Mouse (Mus musculus) hindbrain, embryonic 14.5 days (tissue): ENCODE measurements around the gene Zfp788. TPM values are rescaled to one million over a fixed set of nuclear protein-coding genes. Genes with fewer than 3 reads are reported as not detected.
"Not testable (repeated sequence)": the region's sequence is repeated elsewhere in the genome, so short reads cannot be mapped to it uniquely, and the experiment has no call there.

Experiments
- ATAC-seq: fragments of 200-750 bp; cut with Nextera tagmentation; 2 replicates; pipeline ENCODE4 v1.8.0; 2017; ENCODE audit warnings: moderate number of reproducible peaks, mild to moderate bottlenecking, moderate TSS enrichment, moderate library complexity; ENCODE audit not compliant: low FRiP score
- DNase-seq: peaks from one replicate; pipeline ENCODE4 v3.0.0-alpha.2; 2015; ENCODE audit warnings: low spot score
- H3K27ac ChIP-seq: fragments of 300-500 bp; sonication (generic); 2 replicates; pipeline ENCODE4 v1.5.1; 2014; ENCODE audit warnings: mild to moderate bottlenecking, moderate library complexity
- H3K27me3 ChIP-seq: fragments of 300-500 bp; sonication (generic); 2 replicates; pipeline ENCODE4 v1.6.1; 2014; ENCODE audit warnings: mild to moderate bottlenecking, low read length, mixed read lengths; ENCODE audit not compliant: control insufficient read depth, insufficient read depth
- H3K36me3 ChIP-seq: fragments of 300-500 bp; sonication (generic); replicated peaks from 2 replicates; pipeline ENCODE4 v1.6.1; 2014; ENCODE audit not compliant: control insufficient read depth, insufficient read depth
- H3K4me1 ChIP-seq: fragments of 300-500 bp; sonication (generic); replicated peaks from 2 replicates; pipeline ENCODE4 v1.6.1; 2014; ENCODE audit warnings: antibody characterized with exemption, low read length, mixed read lengths; ENCODE audit not compliant: control insufficient read depth, insufficient read depth
- H3K4me2 ChIP-seq: fragments of 300-500 bp; sonication (generic); replicated peaks from 2 replicates; pipeline ENCODE4 v1.6.1; 2014; ENCODE audit warnings: mild to moderate bottlenecking, moderate library complexity
- H3K4me3 ChIP-seq: fragments of 300-500 bp; sonication (generic); replicated peaks from 2 replicates; pipeline ENCODE4 v1.5.1; 2014; ENCODE audit warnings: mild to moderate bottlenecking, low read length
- H3K9ac ChIP-seq: fragments of 300-500 bp; sonication (generic); 2 replicates; pipeline ENCODE4 v1.6.1; 2014
- H3K9me3 ChIP-seq: fragments of 300-500 bp; sonication (generic); 2 replicates; pipeline ENCODE4 v1.6.1; 2016; ENCODE audit warnings: low read length; ENCODE audit not compliant: control insufficient read depth
- WGBS: fragments of 180-500 bp; shearing (Covaris S2); extraction: QIAGEN DNeasy Blood & Tissue Kit; methylation state at CpG from one replicate; pipeline ENCODE4 v1.1.7; 2014; 5-methylcytosine and 5-hydroxymethylcytosine counted together
- polyA plus RNA-seq: library from polyadenylated mRNA; unstranded; fragments of >200 nt; fragmentation: Nextera tagmentation; extraction: Ambion mirVana; gene quantifications from 2 replicates; pipeline ENCODE4 v1.2.1, GENCODE M21; 2014

Gene Zfp788
- 29.2 and 31.8 TPM in 2 replicates for polyA plus RNA-seq

DNA sequence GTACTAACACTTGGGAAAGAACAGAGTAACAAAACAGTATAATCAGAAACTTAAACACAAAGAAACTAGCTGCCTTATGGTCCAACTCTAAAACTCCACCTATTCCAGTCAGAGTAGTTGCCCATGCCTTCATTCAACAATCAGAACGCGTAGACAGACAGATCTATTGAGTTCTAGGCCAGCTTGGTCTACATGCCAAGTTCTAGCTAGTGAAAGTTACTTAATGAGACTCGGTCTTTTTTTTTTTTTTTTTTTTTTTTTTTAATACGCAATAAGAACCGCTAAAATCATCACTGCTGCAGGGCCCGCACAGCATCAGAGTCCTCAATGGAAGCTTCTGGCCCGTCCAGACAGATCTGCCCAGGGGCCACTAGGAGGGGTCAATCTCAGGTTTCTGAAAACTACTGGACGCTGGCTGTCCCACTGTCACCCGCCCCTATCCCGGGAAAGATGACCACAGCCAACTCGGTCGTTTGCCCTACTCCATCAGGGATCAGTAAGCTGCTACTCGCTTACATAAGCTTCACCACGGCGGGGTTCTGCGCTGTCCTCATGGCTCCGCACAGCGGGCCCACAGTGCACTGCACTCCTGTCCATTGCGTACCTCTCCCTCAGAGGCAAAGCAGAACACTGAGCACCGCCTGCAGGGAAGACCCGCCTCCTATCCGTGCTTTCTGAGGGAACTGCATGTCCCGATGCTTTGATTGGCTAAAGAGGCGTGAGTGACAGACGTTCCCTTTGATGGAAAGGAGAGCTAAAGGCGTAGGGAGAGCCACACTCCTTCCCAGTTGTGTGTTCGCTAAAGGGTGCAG, at the start of gene Zfp788:
Gene Zfp788 (plus strand): TSS at position 795 of the 812 bp plus-strand sequence.
- Histone ChIP-seq H3K4me3 (peak within 1 kb of the TSS; percentile 62), H3K9me3 (peaks cover 20% of the 10 kb centered on the region), H3K27me3 (no peaks in the 10 kb centered on the region), H3K36me3 (peaks cover 38% of the 10 kb centered on the region), H3K4me1 (peaks cover 11% of the 10 kb centered on the region), H3K27ac (peak within 1 kb of the TSS; percentile 97), H3K9ac (peak within 1 kb of the TSS; percentile 74), H3K4me2 (peak within 1 kb of the TSS; percentile 81)
- peak; percentile 90 for DNase-seq
- WGBS: under 1% methylated on average over 27 of the region's 27 CpGs
- peak; percentile 95 for ATAC-seq

DNA sequence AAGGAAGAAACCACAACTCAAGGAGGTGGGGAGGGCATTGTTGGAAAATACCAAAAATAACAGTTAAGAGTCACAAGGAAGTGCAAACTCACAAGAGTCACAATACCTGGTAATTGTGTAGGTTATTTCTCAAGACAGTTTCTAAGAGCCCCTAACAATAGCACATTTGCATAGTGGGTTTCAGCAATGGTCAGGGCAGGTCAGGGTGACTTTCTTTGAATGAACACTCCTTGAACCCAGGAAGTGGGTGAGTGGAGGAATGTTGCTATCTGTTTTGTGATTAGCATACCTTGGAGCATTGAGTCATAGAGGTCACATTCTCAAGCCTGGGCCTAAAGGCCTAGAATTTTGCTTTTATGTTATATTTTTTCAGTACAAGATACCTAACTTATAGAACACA, 45.2 kb upstream of the Zfp788 start:
- not testable (repeated sequence) for DNase-seq, H3K27ac ChIP-seq, H3K27me3 ChIP-seq, H3K36me3 ChIP-seq, H3K4me3 ChIP-seq, ATAC-seq, H3K4me2 ChIP-seq, H3K9ac ChIP-seq, H3K4me1 ChIP-seq
- 0 out of 2 replicates have a peak, but pooled peaks cover 12% of the 10 kb centered on the region for H3K9me3 ChIP-seq

DNA sequence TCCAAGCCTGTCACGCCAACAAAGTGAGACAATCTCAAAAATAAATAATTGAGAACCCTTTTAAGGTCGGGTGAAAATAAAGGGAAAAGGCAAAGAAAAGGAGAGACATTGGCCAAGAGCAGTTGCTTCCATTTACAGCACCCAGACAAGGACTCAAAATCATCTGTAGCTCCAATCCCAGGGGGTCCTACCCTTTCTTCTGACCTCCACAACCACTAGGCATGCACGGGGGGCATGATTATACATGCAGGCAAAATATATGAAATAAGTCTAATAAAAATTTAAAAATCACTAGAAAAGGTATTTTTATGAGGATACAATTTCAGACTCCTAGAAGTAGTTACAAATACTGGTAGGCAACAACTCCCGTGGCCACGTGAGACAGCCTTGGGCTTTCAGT, 34.4 kb upstream of the Zfp788 start:
- H3K4me1 ChIP-seq: peaks cover 14% of the 10 kb centered on the region; the same call in 1 of the 2 replicates
- H3K9ac ChIP-seq: peak overlapping the region; percentile 63
- DNase-seq (no peak), ATAC-seq (peak; percentile 19; the same call in 1 of the 2 replicates)
- H3K4me3 ChIP-seq: peak overlapping the region; percentile 65
- no peaks in the 10 kb centered on the region for H3K27me3 ChIP-seq
- H3K9me3 ChIP-seq: no peaks in the 10 kb centered on the region
- peak overlapping the region; percentile 70; the same call in 1 of the 2 replicates for H3K27ac ChIP-seq
- H3K4me2 ChIP-seq: peak overlapping the region; percentile 92
- H3K36me3 ChIP-seq: no peaks in the 10 kb centered on the region
- WGBS: 50% methylated on average over 5 of the region's 5 CpGs

DNA sequence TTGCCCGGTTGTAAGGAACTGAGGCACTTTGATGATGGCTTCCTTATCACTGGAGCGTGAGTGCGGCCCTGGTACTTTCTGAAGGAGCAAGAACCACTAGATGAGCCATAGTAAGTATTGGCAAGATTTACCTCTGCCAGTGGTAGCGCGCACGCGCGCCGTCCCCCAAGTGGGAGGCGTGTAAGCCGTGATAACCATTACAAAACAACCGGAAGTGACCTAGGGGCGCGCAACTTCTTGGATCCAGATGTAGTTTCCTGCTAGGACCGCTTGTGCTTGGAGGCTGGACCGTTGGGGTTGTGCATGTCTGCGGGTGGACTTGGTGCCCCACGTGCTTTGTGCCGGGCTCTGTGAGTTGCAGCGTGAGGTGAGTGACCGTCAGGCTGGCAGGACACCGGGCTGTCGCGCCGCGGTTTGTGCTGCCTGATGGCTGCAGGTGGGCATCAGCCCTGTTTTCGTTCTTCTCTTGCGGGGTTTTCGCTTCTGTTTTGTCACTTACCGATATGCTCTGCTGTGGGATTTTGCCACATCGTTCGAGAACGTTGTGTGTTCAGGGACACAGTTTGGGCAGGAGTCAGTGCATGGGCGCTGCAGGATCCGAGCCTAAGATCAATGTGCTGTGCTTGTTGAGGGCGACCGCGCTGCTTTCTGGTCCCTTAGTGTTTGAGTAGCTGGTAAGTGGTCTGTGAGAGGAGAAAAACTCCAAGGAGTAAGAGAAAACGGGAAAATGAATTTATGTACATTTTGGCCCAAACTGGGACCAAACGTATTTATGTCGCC, 33.8 kb upstream of the Zfp788 start, which contains the start of gene 2610021A01Rik:
Gene 2610021A01Rik (plus strand): TSS at position 197 of the 780 bp plus-strand sequence.
- H3K36me3 ChIP-seq: no peaks in the 10 kb centered on the region
- peak within 1 kb of the TSS; percentile 92 for H3K4me2 ChIP-seq
- H3K4me1 ChIP-seq: peaks cover 14% of the 10 kb centered on the region; the same call in 1 of the 2 replicates
- peak within 1 kb of the TSS; percentile 74 for H3K9ac ChIP-seq
- H3K27ac ChIP-seq: peak within 1 kb of the TSS; percentile 70
- under 1% methylated on average over 41 of the region's 41 CpGs for WGBS
- no peaks in the 10 kb centered on the region for H3K27me3 ChIP-seq
- H3K4me3 ChIP-seq: peak within 1 kb of the TSS; percentile 65
- H3K9me3 ChIP-seq: no peaks in the 10 kb centered on the region
- DNase-seq (peak; percentile 97), ATAC-seq (peak; percentile 99)

DNA sequence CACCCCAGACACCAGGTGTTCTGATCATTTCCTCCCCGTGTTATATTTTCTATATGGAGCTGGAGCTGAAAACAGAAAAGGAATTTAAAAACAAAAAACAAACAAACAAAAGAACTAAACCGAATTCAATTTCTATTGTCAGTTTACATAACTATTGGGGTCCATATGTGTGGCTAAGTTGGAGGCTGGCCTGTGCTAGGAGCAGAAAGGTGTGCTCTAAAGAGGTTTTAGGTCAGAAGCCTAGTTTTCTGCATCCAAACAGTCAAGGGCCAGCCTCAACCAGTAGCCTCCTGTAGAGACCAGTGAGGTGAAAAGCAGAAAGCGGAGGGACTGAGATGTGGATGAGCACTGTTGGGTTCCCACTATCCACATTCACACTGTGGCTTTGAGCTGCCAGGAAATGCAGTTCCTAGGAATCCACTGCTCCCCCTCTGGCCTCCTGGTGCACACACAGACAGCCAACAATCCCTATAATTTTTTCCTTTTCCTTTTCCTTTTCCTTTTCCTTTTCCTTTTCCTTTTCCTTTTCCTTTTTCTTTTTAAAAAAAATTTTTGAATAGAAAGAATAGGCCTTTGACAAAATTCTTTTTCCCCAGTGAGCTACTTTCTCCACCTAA, 33.0 kb upstream of the Zfp788 start:
- Histone ChIP-seq H3K9ac (peak overlapping the region; percentile 74), H3K4me2 (peak overlapping the region; percentile 92), H3K36me3 (no peaks in the 10 kb centered on the region), H3K27ac (no peak overlapping the region; the same call in 1 of the 2 replicates), H3K4me1 (peaks cover 14% of the 10 kb centered on the region; the same call in 1 of the 2 replicates), H3K27me3 (no peaks in the 10 kb centered on the region), H3K9me3 (no peaks in the 10 kb centered on the region), H3K4me3 (peak overlapping the region; percentile 65)
- ATAC-seq: no peak
- 15% methylated on average over 3 of the region's 3 CpGs for WGBS
- DNase-seq: no peak

DNA sequence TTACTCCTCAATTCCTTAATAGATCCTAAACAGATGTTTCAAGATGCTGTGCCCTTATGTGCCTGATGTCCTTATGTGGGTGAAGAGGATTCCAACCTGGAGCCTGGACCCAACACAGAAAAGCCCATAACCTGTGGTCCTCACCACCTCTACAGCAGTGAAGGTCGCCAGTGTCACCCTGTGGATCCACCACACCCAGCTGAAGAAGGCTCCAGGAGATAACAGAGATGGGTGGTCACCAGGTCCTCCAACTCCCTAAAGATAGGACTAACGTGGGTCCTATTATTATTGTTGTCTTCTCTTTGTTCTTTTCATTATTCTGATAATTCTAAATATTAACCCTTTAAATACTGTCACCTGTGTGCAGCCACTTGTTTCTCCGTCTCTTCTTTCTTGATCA, 21.3 kb upstream of the Zfp788 start:
- H3K9ac ChIP-seq: no peak overlapping the region
- no peaks in the 10 kb centered on the region for H3K9me3 ChIP-seq
- no peaks in the 10 kb centered on the region for H3K27me3 ChIP-seq
- no peaks in the 10 kb centered on the region for H3K4me1 ChIP-seq
- ATAC-seq (no peak), DNase-seq (no peak)
- H3K4me3 ChIP-seq: no peak overlapping the region
- 79% methylated on average over 3 of the region's 3 CpGs for WGBS
- peaks cover 39% of the 10 kb centered on the region for H3K36me3 ChIP-seq
- H3K27ac ChIP-seq: no peak overlapping the region
- H3K4me2 ChIP-seq: no peak overlapping the region

DNA sequence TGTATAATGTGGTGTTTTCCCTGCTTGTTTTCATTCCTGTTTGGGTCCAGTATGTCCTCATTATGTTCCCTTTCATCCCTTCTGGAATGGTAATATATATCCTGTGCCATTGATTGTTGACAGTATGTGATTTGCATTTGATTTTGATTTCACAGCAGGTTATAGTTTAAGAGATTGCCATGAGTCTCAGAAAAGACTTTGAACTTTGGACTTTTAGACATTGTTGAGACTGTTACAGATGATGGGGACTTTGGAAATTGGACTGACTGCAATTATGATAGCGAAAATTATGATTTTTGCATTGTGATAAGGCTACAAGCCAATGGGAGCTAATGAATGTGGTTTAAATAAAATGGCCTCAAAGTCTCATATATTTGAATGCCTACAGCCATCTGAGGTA, 16.8 kb upstream of the Zfp788 start:
- H3K9me3 ChIP-seq, H3K4me1 ChIP-seq, H3K4me2 ChIP-seq, H3K27ac ChIP-seq, H3K9ac ChIP-seq, DNase-seq, H3K4me3 ChIP-seq, H3K27me3 ChIP-seq, ATAC-seq: not testable (repeated sequence)
- peaks cover 50% of the 10 kb centered on the region for H3K36me3 ChIP-seq
- 97% methylated on average over 1 of the region's 1 CpGs for WGBS

DNA sequence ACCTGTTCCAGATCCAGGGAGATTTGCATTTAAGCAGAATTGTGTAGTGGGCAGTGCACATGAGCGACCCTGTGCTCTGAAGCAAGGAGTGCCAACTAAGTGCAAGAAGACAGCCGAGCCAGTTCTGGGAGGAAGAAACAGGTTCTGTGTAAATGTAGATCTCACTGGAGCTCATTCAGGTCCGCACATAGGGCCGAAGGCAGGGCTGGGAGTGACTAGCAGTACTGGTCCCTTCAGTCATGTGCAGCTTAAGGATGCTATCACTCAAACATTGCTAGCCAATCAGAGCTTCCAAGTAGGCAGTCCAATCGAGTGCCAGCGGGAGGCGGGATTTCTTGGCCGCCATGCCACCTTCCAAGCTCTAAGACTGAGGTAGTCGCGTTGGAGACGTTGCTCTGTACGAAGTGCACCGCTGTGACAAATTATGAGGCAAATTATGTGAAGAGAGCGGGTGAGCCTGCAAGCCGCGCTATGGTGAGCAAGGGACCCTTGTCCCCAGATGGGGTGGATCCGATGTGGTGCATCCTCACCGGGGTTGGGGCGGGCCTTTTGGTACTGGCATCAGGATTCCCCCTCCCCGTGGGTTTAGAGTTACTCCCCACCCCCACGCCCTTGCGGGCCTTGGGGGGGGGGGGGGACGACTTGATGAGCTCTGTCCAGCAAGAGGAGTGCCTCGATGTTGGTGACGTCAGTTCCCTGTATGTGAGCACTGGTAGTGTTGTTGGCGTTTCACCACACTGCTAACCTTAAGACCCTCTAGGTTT, 400 bp downstream of the Zfp788 start:
- ATAC-seq (peak; percentile 97), DNase-seq (peak; percentile 94)
- WGBS: under 1% methylated on average over 26 of the region's 26 CpGs

More for the DNA sequence above, 400 bp downstream of the Zfp788 start:
- Histone ChIP-seq H3K9ac (peak overlapping the region; percentile 74), H3K4me3 (peak overlapping the region; percentile 62), H3K27ac (peak overlapping the region; percentile 97), H3K4me2 (peak overlapping the region; percentile 81), H3K27me3 (no peaks in the 10 kb centered on the region), H3K9me3 (peaks cover 25% of the 10 kb centered on the region), H3K36me3 (peaks cover 39% of the 10 kb centered on the region), H3K4me1 (peaks cover 11% of the 10 kb centered on the region)
